Mouse (Mus musculus) lung, postnatal 0 days (tissue): ENCODE data around the gene Cdk5rap3.

Experiments
- CTCF ChIP-seq: IDR thresholded peaks from 2 replicates; pipeline ENCODE4 v1.5.1; 2016; ENCODE audit warnings: antibody characterized with exemption, mild to moderate bottlenecking
- EP300 ChIP-seq: IDR thresholded peaks from 2 replicates; pipeline ENCODE4 v1.6.1; 2016; ENCODE audit warnings: antibody characterized with exemption, mild to moderate bottlenecking, control low read depth

- TF ChIP-seq CTCF (no peak), EP300 (no peak)
Observed at GRCm38 (mm10) chr11:96940578-96941465, 24.5 kb upstream of the Cdk5rap3 start.
